Mouse (Mus musculus): ENCODE measurements around the gene Phb.
A peak's percentile ranks its signal among the peaks of the same experiment; 100 is the strongest.

Gene Phb

DNA sequence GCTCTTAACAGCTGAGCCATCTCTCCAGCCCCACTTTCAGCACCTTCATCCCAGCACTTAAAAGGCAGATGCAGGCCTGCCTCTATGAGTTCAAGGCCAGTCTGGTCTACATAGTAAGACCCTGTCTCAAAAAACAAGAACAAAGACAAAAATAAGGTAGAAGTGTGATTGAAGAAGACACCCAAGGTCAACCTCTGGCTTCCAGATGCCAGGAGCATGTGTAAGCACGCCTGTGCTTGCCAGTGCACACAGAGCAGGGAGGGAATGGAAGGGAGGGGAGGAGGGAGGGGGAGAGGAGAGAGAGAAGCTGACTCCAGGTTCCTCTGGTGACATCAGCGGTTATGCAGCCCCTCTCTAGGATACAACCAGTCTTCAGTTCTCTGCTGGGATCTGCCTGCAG lies 16.8 kb upstream of the Phb start:
- no peak for DNase-seq (ENCODE audit: low read depth, low spot score)

- DNase-seq (ENCODE audit: low read depth, low spot score) = peak; percentile 93
Measured at GRCm38 (mm10) chr11:95650981-95651380, 15.8 kb upstream of the Phb start.

- peak; percentile 71 for DNase-seq (ENCODE audit: low read depth, low spot score)
Measured at GRCm38 (mm10) chr11:95657449-95657848, 9.3 kb upstream of the Phb start.

DNA sequence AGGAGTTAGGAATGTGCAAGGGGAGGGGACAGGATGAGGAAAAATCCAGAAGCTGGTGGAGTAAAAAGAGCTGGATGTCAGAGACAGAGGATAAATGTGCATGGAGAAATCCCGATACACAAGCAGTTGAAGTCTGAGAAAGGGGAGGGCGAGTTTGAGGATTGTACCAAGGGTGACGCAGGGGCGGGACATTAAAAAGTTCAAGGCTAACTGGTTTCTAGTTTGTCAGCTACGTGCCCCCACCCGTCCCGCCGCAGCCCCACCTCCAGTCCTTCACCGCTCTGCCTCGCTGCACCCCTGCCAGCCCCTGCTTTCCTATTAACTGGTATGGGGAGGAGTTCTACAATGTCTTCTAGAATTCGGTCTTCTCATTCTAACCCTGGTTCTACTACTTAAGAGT lies 420 bp downstream of the Phb start:
- DNase-seq (ENCODE audit: low read depth, low spot score) = no peak

GRCm38 (mm10) chr11:95668086-95668485 lies 1.3 kb downstream of the Phb start:
- DNase-seq (ENCODE audit: low read depth, low spot score) = peak; percentile 59

- no peak for DNase-seq (ENCODE audit: low read depth, low spot score)
Measured at GRCm38 (mm10) chr11:95675498-95675897, 8.7 kb downstream of the Phb start.

- peak; percentile 57 for DNase-seq (ENCODE audit: low read depth, low spot score)
Measured at GRCm38 (mm10) chr11:95676307-95676706, 9.6 kb downstream of the Phb start.

GRCm38 (mm10) chr11:95677925-95678701 lies 11.4 kb downstream of the Phb start:
- DNase-seq (ENCODE audit: low read depth, low spot score) = no peak

DNA sequence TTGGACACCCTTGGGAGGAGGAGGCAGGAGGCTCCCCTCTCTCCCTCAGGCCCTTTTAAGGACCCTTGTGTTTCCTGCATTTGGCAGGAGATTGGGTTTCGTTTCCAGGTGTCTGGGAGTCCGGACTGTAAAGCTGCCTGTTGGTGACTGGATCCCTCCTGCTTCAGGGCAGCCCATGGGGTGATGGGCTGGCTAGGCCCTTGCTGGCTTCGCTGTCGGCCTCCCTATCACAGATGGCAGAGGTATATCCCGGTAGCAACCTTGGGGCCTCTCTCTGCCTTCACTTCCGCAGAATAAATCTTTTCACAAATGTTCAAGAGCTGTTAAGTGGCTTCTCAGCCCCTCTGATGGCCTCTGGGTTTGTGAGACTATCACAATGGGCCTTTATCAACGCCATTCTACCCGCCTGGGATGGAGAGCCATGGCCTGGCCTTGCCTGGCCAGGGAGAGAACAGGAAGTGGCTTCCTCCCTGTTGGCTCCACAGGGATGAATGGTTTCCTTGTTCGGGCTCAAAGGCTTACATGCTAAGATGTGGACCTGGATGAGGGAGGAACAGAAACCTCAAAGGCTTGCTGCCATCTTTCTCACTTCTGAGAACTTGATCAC lies 15.3 kb downstream of the Phb start:
- DNase-seq (ENCODE audit: low read depth, low spot score) = no peak

- DNase-seq (ENCODE audit: low read depth, low spot score) = no peak
Measured at GRCm38 (mm10) chr11:95682946-95683345, 16.2 kb downstream of the Phb start.

DNA sequence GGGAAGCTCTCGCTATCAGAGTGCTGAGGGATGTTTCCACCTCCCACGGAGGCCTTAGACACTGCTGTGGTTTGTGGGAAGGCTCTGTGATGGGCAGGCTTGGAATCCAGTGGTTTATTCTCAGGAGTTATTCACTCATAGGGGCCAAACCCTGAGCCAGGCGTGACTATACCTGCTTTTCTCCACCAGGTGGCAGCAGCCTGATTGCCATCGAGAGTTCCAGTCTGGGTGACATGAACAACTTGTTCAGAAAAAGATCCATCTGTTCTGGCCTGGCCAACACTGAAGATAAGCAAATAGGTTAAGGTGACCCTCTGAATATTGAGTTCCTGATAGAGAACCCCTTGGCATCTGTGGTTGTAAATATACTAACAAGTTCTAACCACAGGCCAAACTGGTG lies 19.3 kb downstream of the Phb start:
- DNase-seq (ENCODE audit: low read depth, low spot score) = peak; percentile 90

DNA sequence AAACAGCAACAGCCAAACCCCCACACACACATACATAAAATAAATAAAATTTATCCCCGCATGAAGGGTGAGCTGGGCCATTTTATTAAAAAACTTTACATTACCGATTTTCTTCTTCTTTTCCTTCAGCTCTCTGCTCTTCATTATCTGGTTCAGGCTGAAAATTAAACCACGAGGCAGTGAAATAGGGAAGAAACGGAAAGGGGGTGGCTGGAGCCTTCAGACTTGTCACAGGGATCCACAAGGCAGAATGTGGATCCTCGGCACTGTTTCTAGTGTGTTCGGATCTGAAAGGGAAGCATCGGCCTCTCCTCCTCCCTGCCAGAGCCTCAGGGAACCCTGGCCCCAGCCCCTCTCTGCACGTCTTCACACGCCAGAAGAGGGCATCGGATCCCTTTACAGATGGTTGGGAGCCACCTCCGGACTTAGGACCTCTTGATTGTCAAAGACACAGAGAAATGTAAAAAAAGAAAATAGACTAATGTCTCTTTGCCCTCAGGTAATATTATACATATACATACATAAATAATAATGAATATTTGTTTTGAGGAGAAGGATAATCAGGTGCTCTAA lies 20.4 kb downstream of the Phb start:
- DNase-seq (ENCODE audit: low read depth, low spot score) = peak; percentile 15

DNA sequence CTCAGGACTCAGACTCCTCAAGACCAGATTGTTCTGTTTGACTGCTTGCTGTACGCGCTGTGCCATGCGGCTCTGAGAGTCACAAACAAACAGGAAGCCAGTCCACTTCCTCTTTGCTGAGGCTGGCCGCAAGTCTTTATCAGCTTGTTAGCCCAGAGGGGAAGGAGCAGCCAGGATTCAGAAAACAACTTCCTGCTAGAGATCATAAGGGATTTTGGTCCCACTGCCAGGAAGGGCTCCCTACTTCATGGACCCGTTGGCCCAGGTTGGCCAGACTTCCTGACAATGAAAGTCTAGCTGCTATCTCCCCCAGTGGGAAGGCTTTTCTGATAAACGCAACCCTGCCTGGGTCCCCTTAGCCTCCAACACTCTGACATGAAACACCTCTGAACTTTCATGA lies 21.8 kb downstream of the Phb start:
- no peak for DNase-seq (ENCODE audit: low read depth, low spot score)

DNA sequence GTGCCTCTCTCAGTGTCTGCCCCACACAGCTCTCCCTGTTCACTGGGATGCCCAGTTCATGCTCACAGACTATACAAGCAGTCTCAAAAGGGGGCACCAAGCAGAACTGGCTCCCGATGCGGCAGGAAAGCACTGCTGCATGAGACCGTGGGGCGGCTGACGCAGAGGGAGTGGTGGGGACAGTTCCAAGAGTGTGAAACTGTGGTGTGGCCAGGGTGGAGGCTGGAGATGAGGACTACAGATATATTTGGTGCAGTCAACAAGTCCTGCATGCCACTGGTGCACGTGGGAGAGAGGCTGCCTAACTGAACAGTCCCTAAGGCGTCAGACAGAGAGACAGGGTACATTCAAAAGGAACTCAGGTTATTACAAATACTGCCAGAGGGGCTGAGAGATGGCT lies 22.2 kb downstream of the Phb start:
- no peak for DNase-seq (ENCODE audit: low read depth, low spot score)

DNA sequence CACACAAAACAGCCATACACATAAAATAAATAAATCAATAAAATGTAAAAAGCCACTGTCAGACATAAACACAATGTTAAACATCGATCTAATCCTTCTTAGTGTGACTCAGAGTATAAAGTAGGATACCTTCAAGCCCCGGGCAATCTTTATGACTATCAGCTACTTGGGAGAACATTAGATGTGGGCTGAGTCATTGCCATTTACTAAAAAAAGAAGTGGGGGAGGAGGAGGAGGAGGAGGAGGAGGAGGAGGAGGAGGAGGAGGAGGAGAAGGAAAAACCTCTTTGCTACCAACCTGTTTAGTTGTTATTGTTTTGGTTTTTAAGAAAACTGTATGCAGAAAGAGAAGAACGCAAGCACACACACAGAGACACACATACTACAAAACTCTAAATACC lies 22.8 kb downstream of the Phb start:
- peak; percentile 29 for DNase-seq (ENCODE audit: low read depth, low spot score)

- DNase-seq (ENCODE audit: low read depth, low spot score) = no peak
Measured at GRCm38 (mm10) chr11:95698541-95698940, 31.8 kb downstream of the Phb start.

DNA sequence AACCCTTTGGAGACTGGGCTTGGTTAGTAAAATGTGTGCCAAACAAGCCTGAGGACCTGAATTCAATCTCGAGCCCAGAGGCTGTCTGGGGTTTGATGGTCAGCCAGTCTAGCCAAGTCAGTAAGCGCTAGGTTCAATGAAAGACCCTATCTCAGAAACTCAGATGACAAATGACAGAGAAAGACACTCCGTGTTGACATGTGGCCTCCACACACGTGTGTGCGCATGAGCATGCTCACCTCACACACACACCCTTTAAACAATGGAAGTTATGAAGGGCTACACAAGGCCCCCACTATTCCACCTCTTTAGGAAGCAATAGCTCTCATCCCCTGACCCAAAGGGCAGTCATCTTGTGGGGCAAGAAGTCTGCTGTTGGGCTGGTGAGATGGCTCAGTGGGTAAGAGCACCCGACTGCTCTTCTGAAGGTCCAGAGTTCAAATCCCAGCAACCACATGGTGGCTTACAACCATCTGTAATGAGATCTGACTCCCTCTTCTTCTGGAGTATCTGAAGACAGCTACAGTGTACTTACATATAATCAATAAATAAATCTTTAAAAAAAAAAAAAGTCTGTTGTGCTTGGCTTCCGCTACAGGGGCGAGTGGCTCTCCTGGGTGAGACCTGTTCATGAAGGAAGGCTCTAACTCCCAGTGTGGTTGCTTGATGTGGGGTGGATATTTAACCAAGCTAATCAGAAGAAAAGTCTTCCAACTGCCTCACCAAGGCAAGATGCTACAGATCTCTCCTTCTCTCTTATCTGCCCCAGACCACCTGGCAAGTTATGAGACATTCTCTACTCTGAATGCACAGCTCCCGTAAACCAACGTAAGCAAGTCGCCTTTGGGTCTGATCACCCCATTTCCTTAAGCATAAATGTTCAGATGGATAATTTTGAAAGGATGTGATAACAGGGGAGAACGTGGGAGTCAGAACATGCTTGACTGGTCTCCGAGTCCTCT lies 34.3 kb downstream of the Phb start:
- DNase-seq (ENCODE audit: low read depth, low spot score) = no peak

GRCm38 (mm10) chr11:95704032-95704969 lies 37.5 kb downstream of the Phb start:
- DNase-seq (ENCODE audit: low read depth, low spot score) = no peak

DNA sequence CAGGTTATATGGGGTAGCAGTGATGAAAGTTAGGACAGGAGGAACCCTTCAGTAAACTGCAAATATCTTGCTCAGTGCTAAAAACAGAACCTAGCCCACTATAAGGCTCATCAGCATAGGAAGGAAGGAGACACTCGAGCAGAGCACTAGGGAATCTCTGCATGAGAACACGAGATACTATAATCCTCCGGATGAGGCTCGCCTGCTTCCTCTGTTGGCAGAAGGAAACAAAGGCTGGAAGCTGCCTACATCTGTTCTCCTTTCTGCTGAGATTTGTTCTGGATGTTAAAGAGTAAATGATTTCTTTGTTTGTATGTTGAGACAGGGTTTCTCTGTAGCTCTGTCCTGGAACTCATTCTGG lies 38.2 kb downstream of the Phb start:
- no peak for DNase-seq (ENCODE audit: low read depth, low spot score)

GRCm38 (mm10) chr11:95709534-95710040 lies 42.8 kb downstream of the Phb start:
- no peak for DNase-seq (ENCODE audit: low read depth, low spot score)

GRCm38 (mm10) chr11:95710478-95710877 lies 43.7 kb downstream of the Phb start:
- DNase-seq (ENCODE audit: low read depth, low spot score) = no peak
